Mouse (Mus musculus): Measurements from ENCODE around the gene Cpne9. TPM values are rescaled to one million over a fixed set of nuclear protein-coding genes. Genes with fewer than 3 reads are reported as not detected.
A peak's percentile ranks its signal among the peaks of the same experiment; 100 is the strongest.

Cpne9 gene
- total and polyA plus RNA-seq, 2 experiments from 2014 or later, result not detected

- peak overlapping the region; percentile 99 for H3K27ac ChIP-seq (ENCODE audit: low read depth)
- peaks cover 19% of the 10 kb centered on the region for H3K36me3 ChIP-seq (replicated peaks; ENCODE audit: control insufficient read depth, insufficient read depth, low read length)
- DNase-seq (ENCODE audit: low spot score) (peak; percentile 100), ATAC-seq (ENCODE audit: insufficient read depth, low read depth) (peak; percentile 96)
- under 1% methylated on average over 49 of the region's 50 CpGs for WGBS
- peak overlapping the region; percentile 91 for H3K4me2 ChIP-seq (ENCODE audit: low read depth, low read length)
- peaks cover 10% of the 10 kb centered on the region for H3K4me1 ChIP-seq (ENCODE audit: control insufficient read depth, insufficient read depth)
- TF ChIP-seq CTCF (IDR thresholded peaks at IDR 0.05; ENCODE audit: low read depth) (no peak), EP300 (IDR thresholded peaks at IDR 0.05; ENCODE audit: low read depth) (no peak)
- no peaks in the 10 kb centered on the region for H3K27me3 ChIP-seq (ENCODE audit: control insufficient read depth, insufficient read depth, low read length)
- peak overlapping the region; percentile 79 for H3K4me3 ChIP-seq (ENCODE audit: low read depth, low read length)
- H3K9me3 ChIP-seq (replicated peaks; ENCODE audit: control insufficient read depth, low read length), result no peaks in the 10 kb centered on the region
- H3K9ac ChIP-seq (replicated peaks; ENCODE audit: low read depth, low read length), result peak overlapping the region; percentile 97
Measured at GRCm38 (mm10) chr6:113306322-113306985, 24.3 kb downstream of the Cpne9 start.

GRCm38 (mm10) chr6:113306986-113307349, 24.9 kb downstream of the Cpne9 start, which contains the start of gene Brpf1:
Gene Brpf1 (plus strand): TSS chr6:113307137.
- WGBS, result 0% methylated on average over 31 of the region's 32 CpGs
- H3K4me1 ChIP-seq (ENCODE audit: control insufficient read depth, insufficient read depth), result peaks cover 10% of the 10 kb centered on the region
- H3K4me3 ChIP-seq (ENCODE audit: low read depth, low read length), result peak within 1 kb of the TSS; percentile 79
- peak; percentile 29; the same call in 1 of the 2 replicates for ATAC-seq (ENCODE audit: insufficient read depth, low read depth)
- H3K27ac ChIP-seq (ENCODE audit: low read depth), result peak within 1 kb of the TSS; percentile 99
- no peaks in the 10 kb centered on the region for H3K9me3 ChIP-seq (replicated peaks; ENCODE audit: control insufficient read depth, low read length)
- H3K27me3 ChIP-seq (ENCODE audit: control insufficient read depth, insufficient read depth, low read length), result no peaks in the 10 kb centered on the region
- TF ChIP-seq CTCF (IDR thresholded peaks at IDR 0.05; ENCODE audit: low read depth) (no peak), EP300 (IDR thresholded peaks at IDR 0.05; ENCODE audit: low read depth) (peak; percentile 49; the same call in 1 of the 2 replicates)
- peaks cover 20% of the 10 kb centered on the region for H3K36me3 ChIP-seq (replicated peaks; ENCODE audit: control insufficient read depth, insufficient read depth, low read length)
- peak; percentile 51 for DNase-seq (ENCODE audit: low spot score)
- H3K9ac ChIP-seq (replicated peaks; ENCODE audit: low read depth, low read length), result peak within 1 kb of the TSS; percentile 97
- peak within 1 kb of the TSS; percentile 91 for H3K4me2 ChIP-seq (ENCODE audit: low read depth, low read length)

- peak overlapping the region; percentile 79 for H3K4me3 ChIP-seq (ENCODE audit: low read depth, low read length)
- ATAC-seq (ENCODE audit: insufficient read depth, low read depth), result no peak
- 0% methylated on average over 34 of the region's 34 CpGs for WGBS
- peak overlapping the region; percentile 97 for H3K9ac ChIP-seq (replicated peaks; ENCODE audit: low read depth, low read length)
- H3K27ac ChIP-seq (ENCODE audit: low read depth), result peak overlapping the region; percentile 99
- no peak for TF ChIP-seq EP300 (IDR thresholded peaks at IDR 0.05; ENCODE audit: low read depth)
- TF ChIP-seq CTCF (IDR thresholded peaks at IDR 0.05; ENCODE audit: low read depth), result no peak
- H3K27me3 ChIP-seq (ENCODE audit: control insufficient read depth, insufficient read depth, low read length), result no peaks in the 10 kb centered on the region
- H3K36me3 ChIP-seq (replicated peaks; ENCODE audit: control insufficient read depth, insufficient read depth, low read length), result peaks cover 26% of the 10 kb centered on the region
- H3K4me2 ChIP-seq (ENCODE audit: low read depth, low read length), result peak overlapping the region; percentile 91
- peak; percentile 10 for DNase-seq (ENCODE audit: low spot score)
- no peaks in the 10 kb centered on the region for H3K9me3 ChIP-seq (replicated peaks; ENCODE audit: control insufficient read depth, low read length)
- peaks cover 14% of the 10 kb centered on the region for H3K4me1 ChIP-seq (ENCODE audit: control insufficient read depth, insufficient read depth)
Measured at GRCm38 (mm10) chr6:113307481-113308121, 25.5 kb downstream of the Cpne9 start.

DNA sequence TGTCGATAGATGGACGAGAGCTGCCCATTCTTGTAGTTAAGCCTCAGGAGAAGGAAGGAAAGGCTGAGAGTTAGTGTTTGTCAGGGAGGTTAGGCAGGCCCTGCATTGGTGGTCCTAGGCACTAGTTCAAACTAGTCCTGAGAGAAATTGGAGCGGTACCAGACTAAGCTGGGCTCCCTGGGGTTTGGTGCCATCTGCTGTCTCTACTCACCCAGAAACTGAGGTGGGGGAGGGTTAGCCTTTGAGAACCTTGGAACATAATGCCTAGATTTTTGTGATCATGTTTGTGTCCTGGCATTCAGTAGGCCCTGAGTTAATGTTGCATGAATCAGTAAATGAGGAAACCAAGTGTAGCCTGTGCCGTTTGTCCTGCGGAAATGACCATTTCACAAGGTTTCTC, 26.0 kb downstream of the Cpne9 start:
- no peak for DNase-seq (ENCODE audit: low spot score)
- Histone ChIP-seq H3K36me3 (replicated peaks; ENCODE audit: control insufficient read depth, insufficient read depth, low read length) (peaks cover 29% of the 10 kb centered on the region), H3K9ac (replicated peaks; ENCODE audit: low read depth, low read length) (peak overlapping the region; percentile 97), H3K4me1 (ENCODE audit: control insufficient read depth, insufficient read depth) (peaks cover 19% of the 10 kb centered on the region), H3K9me3 (replicated peaks; ENCODE audit: control insufficient read depth, low read length) (no peaks in the 10 kb centered on the region), H3K27me3 (ENCODE audit: control insufficient read depth, insufficient read depth, low read length) (no peaks in the 10 kb centered on the region), H3K4me2 (ENCODE audit: low read depth, low read length) (peak overlapping the region; percentile 91), H3K4me3 (ENCODE audit: low read depth, low read length) (peak overlapping the region; percentile 79), H3K27ac (ENCODE audit: low read depth) (peak overlapping the region; percentile 99)
- WGBS, result 24% methylated on average over 5 of the region's 5 CpGs
- ATAC-seq (ENCODE audit: insufficient read depth, low read depth), result no peak
- TF ChIP-seq EP300 (IDR thresholded peaks at IDR 0.05; ENCODE audit: low read depth) (no peak), CTCF (IDR thresholded peaks at IDR 0.05; ENCODE audit: low read depth) (peak; percentile 38)

DNA sequence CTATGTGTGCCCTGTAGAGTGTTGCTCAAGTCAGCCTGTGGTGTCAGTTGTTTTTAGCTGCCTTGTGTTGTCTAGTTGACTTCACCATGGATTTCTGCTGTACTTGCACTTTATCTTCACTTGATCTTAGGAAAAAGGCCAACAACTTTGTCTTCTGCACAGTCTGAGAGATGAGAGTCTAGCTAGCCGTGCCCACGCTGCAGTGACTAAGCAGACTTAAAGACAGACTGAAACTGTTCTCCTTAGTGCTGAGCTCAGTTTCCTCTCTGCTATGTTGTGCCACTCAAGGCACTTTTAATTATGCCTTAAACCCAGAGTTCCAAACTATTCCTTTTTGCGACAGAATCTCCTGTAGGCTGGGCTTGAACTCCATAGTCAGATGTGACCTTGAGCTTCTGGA, 33.9 kb downstream of the Cpne9 start:
- Histone ChIP-seq H3K4me1 (ENCODE audit: control insufficient read depth, insufficient read depth) (peaks cover 20% of the 10 kb centered on the region), H3K4me2 (ENCODE audit: low read depth, low read length) (no peak overlapping the region), H3K27ac (ENCODE audit: low read depth) (no peak overlapping the region), H3K27me3 (ENCODE audit: control insufficient read depth, insufficient read depth, low read length) (no peaks in the 10 kb centered on the region), H3K9me3 (replicated peaks; ENCODE audit: control insufficient read depth, low read length) (no peaks in the 10 kb centered on the region), H3K9ac (replicated peaks; ENCODE audit: low read depth, low read length) (no peak overlapping the region), H3K36me3 (replicated peaks; ENCODE audit: control insufficient read depth, insufficient read depth, low read length) (peaks cover 85% of the 10 kb centered on the region), H3K4me3 (ENCODE audit: low read depth, low read length) (no peak overlapping the region)
- DNase-seq (ENCODE audit: low spot score) (no peak), ATAC-seq (ENCODE audit: insufficient read depth, low read depth) (no peak)
- TF ChIP-seq EP300 (IDR thresholded peaks at IDR 0.05; ENCODE audit: low read depth) (no peak), CTCF (IDR thresholded peaks at IDR 0.05; ENCODE audit: low read depth) (no peak)
- WGBS, result 90% methylated on average over 3 of the region's 3 CpGs
